Mouse (Mus musculus) CH12.LX (cell line): ENCODE data around the gene Neurl4. TPM values are rescaled to one million over a fixed set of nuclear protein-coding genes. Genes with fewer than 3 reads are reported as not detected.

Source experiments
- DNase-seq: peaks from one replicate; pipeline ENCODE4 v3.0.0-alpha.2; 2013; ENCODE audit errors: extremely low read depth
- H3K27ac ChIP-seq: 2 replicates; pipeline ENCODE4 v1.5.1; 2012; ENCODE audit warnings: low read depth, mild to moderate bottlenecking, control low read depth, moderate library complexity; ENCODE audit not compliant: insufficient read depth
- H3K27me3 ChIP-seq: replicated peaks from 2 replicates; pipeline ENCODE3; 2012; ENCODE audit warnings: inconsistent platforms
- H3K36me3 ChIP-seq, 2 experiments: replicated peaks in 1 of 2; 2 replicates each; pipeline versions ENCODE3 to v1.6.1; 2012; ENCODE audit warnings: inconsistent platforms in 1 of 2, low read length in 1 of 2, mild to moderate bottlenecking in 1 of 2, mixed read lengths in 1 of 2, moderate library complexity in 1 of 2; ENCODE audit not compliant: control insufficient read depth in 1 of 2, insufficient read depth in 1 of 2
- H3K4me1 ChIP-seq, 2 experiments: 2 replicates each; pipeline ENCODE4 v1.6.1; 2012; ENCODE audit warnings: inconsistent platforms in 1 of 2, moderate library complexity in 1 of 2; ENCODE audit not compliant: insufficient read depth in 2 of 2, control insufficient read depth in 1 of 2
- H3K4me2 ChIP-seq: 2 replicates; pipeline ENCODE4 v1.6.1; 2012; ENCODE audit warnings: low read depth, mild to moderate bottlenecking, control low read depth; ENCODE audit not compliant: poor library complexity, insufficient read depth, severe bottlenecking
- H3K4me3 ChIP-seq, 3 experiments: fragments of 150-350 bp in 1 of 3; sonication (generic) in 1 of 3; replicated peaks in 1 of 3; 2 replicates each; pipeline versions ENCODE3 to v1.5.1; 2011 to 2012; ENCODE audit warnings: low read depth in 2 of 3, low read length in 2 of 3, mild to moderate bottlenecking in 2 of 3, moderate library complexity in 2 of 3, control low read depth in 1 of 3, improper control_type of control experiment in 1 of 3, inconsistent platforms in 1 of 3, mixed read lengths in 1 of 3; ENCODE audit not compliant: poor library complexity in 1 of 3
- H3K79me2 ChIP-seq: replicated peaks from 2 replicates; pipeline ENCODE4 v1.6.1; 2012; ENCODE audit warnings: mild to moderate bottlenecking, moderate library complexity; ENCODE audit not compliant: control insufficient read depth, poor library complexity, insufficient read depth, severe bottlenecking; ENCODE audit errors: extremely low read depth
- H3K9ac ChIP-seq: 2 replicates; pipeline ENCODE4 v1.6.1; 2012; ENCODE audit warnings: low read depth, mild to moderate bottlenecking, control low read depth, moderate library complexity; ENCODE audit not compliant: insufficient read depth
- H3K9me3 ChIP-seq: replicated peaks from 2 replicates; pipeline ENCODE3; 2012; ENCODE audit warnings: low read length, inconsistent platforms, mixed read lengths
- BHLHE40 ChIP-seq: IDR thresholded peaks from 2 replicates; pipeline ENCODE4 v1.6.1; 2011; ENCODE audit warnings: mild to moderate bottlenecking, low read depth, low read length, improper control_type of control experiment
- CHD1 ChIP-seq: IDR thresholded peaks from 2 replicates; pipeline ENCODE4 v1.6.1; 2012; ENCODE audit warnings: low read depth, low read length, improper control_type of control experiment, inconsistent platforms
- ELF1 ChIP-seq: IDR thresholded peaks from 2 replicates; pipeline ENCODE4 v1.6.1; 2014; ENCODE audit warnings: low read depth, mild to moderate bottlenecking, inconsistent platforms, low read length, improper control_type of control experiment
- HCFC1 ChIP-seq: IDR thresholded peaks from 2 replicates; pipeline ENCODE4 v1.6.1; 2012; ENCODE audit warnings: low read depth, mild to moderate bottlenecking, inconsistent platforms, low read length, improper control_type of control experiment
- JUND ChIP-seq: conservative IDR thresholded peaks from 2 replicates; pipeline ENCODE4 v1.6.1; 2011; ENCODE audit warnings: low read depth, low read length, improper control_type of control experiment
- KAT2A ChIP-seq: IDR thresholded peaks from 2 replicates; pipeline ENCODE4 v1.6.1; 2012; ENCODE audit warnings: low read length, improper control_type of control experiment, inconsistent platforms; ENCODE audit not compliant: insufficient replicate concordance
- MAX ChIP-seq: IDR thresholded peaks from 2 replicates; pipeline ENCODE4 v1.6.1; 2011; ENCODE audit warnings: low read length, improper control_type of control experiment
- MAZ ChIP-seq: IDR thresholded peaks from 2 replicates; pipeline ENCODE4 v1.6.1; 2012; ENCODE audit warnings: low read depth, mild to moderate bottlenecking, inconsistent platforms, low read length, improper control_type of control experiment, moderate library complexity
- MEF2A ChIP-seq: IDR thresholded peaks from 2 replicates; pipeline ENCODE4 v1.6.1; 2014; ENCODE audit warnings: low read depth, mild to moderate bottlenecking, inconsistent platforms, low read length, improper control_type of control experiment, borderline replicate concordance
- MYC ChIP-seq: IDR thresholded peaks from 2 replicates; pipeline ENCODE4 v1.6.1; 2011; ENCODE audit warnings: low read depth, mild to moderate bottlenecking, improper control_type of control experiment, low read length
- NRF1 ChIP-seq: IDR thresholded peaks from 2 replicates; pipeline ENCODE4 v1.6.1; 2014; ENCODE audit warnings: low read depth, mild to moderate bottlenecking, inconsistent platforms, low read length, improper control_type of control experiment, moderate library complexity
- POLR2A ChIP-seq: IDR thresholded peaks from 2 replicates; pipeline ENCODE4 v1.6.1; 2011; ENCODE audit warnings: low read depth, mild to moderate bottlenecking, improper control_type of control experiment, low read length
- POLR2AphosphoS2 ChIP-seq: IDR thresholded peaks from 2 replicates; pipeline ENCODE4 v1.6.1; 2011; ENCODE audit warnings: low read depth, low read length, improper control_type of control experiment
- RAD21 ChIP-seq: IDR thresholded peaks from 2 replicates; pipeline ENCODE4 v1.6.1; 2011; ENCODE audit warnings: low read depth, mild to moderate bottlenecking, low read length, improper control_type of control experiment, moderate library complexity
- TBP ChIP-seq: conservative IDR thresholded peaks from 2 replicates; pipeline ENCODE4 v1.6.1; 2011; ENCODE audit warnings: low read depth, low read length, improper control_type of control experiment
- UBTF ChIP-seq: IDR thresholded peaks from 2 replicates; pipeline ENCODE4 v1.6.1; 2012; ENCODE audit warnings: low read depth, mild to moderate bottlenecking, inconsistent platforms, low read length, improper control_type of control experiment, moderate library complexity
- USF1 ChIP-seq: IDR thresholded peaks from 2 replicates; pipeline ENCODE4 v1.6.1; 2014; ENCODE audit warnings: low read depth, mild to moderate bottlenecking, inconsistent platforms, low read length, improper control_type of control experiment
- ZC3H11A ChIP-seq: IDR thresholded peaks from 2 replicates; pipeline ENCODE4 v1.6.1; 2012; ENCODE audit warnings: low read depth, mild to moderate bottlenecking, inconsistent platforms, low read length, improper control_type of control experiment
- dilution Hi-C: fragments of 300-500 bp; cut with MboI; formaldehyde crosslinking; loops from 2 replicates; pipeline ENCODE4 v1.14.3; 2020; ENCODE audit warnings: low sequenced_read_pairs; ENCODE audit not compliant: extremely low pct_unique_long_range_greater_than_20kb, extremely low pct_ligation_motif_present
- in situ Hi-C: fragments of 300-500 bp; cut with MboI; formaldehyde crosslinking; loops from 3 replicates; pipeline ENCODE4 v1.14.3; 2019; ENCODE audit warnings: low sequenced_read_pairs, low pct_ligation_motif_present, low pct_unique_long_range_greater_than_20kb, mixed read lengths
- polyA plus RNA-seq: library from polyadenylated mRNA; unstranded; fragments of >175 nt; gene quantifications from 2 replicates; pipeline ENCODE4 v1.2.1, GENCODE M21; 2012; ENCODE audit warnings: low read depth; ENCODE audit not compliant: insufficient read length
- total RNA-seq, 2 experiments: library from RNA; depleted of rRNA; stranded (reverse); fragments of 300-350 nt in 1 of 2; fragments of >200 nt in 1 of 2; gene quantifications; 2 replicates each; pipeline ENCODE4 v1.2.3; 2012 to 2014

The Neurl4 gene
- total and polyA plus RNA-seq, 3 experiments = 21.4 to 51.0 (median 40.1) TPM

GRCm38 (mm10) chr11:69878952-69879351 is 21.9 kb upstream of the Neurl4 start:
- in situ Hi-C loops = loop anchor here (5.0 kb wide), 2 partner anchors 77 to 197 kb away; partner anchors contain the start of genes Fgf11 and Senp3
- H3K4me3 ChIP-seq = no peak overlapping the region
- H3K9me3 ChIP-seq = peaks cover 8% of the 10 kb centered on the region
- H3K27ac ChIP-seq = no peak overlapping the region
- dilution Hi-C loops = no loop called here
- H3K79me2 ChIP-seq = no peaks in the 10 kb centered on the region
- H3K36me3 ChIP-seq = peaks cover 4 to 39% of the 10 kb centered on the region in 2 experiments
- H3K9ac ChIP-seq = no peak overlapping the region
- no peak overlapping the region for H3K4me2 ChIP-seq
- no peaks in the 10 kb centered on the region for H3K27me3 ChIP-seq
- peaks cover 21 to 66% of the 10 kb centered on the region in 2 experiments for H3K4me1 ChIP-seq
- no peak for DNase-seq
- no peak for TF ChIP-seq USF1
- TF ChIP-seq MYC = no peak
- no peak for TF ChIP-seq JUND
- no peak for TF ChIP-seq MEF2A
- no peak for TF ChIP-seq ZC3H11A
- no peak for TF ChIP-seq MAX
- no peak for TF ChIP-seq KAT2A
- no peak for TF ChIP-seq POLR2A
- TF ChIP-seq HCFC1 = no peak
- TF ChIP-seq ELF1 = no peak
- TF ChIP-seq CHD1 = no peak
- no peak for TF ChIP-seq BHLHE40
- TF ChIP-seq, all 38 proteins: peak for 0

- Histone ChIP-seq H3K9ac (no peak overlapping the region; the same call in 1 of the 2 replicates), H3K4me3 (peak overlapping the region in 1 of 3 experiments; percentile 74)
- dilution Hi-C loops = no loop called here
Measured at GRCm38 (mm10) chr11:69879711-69880110, 21.2 kb upstream of the Neurl4 start.

More at GRCm38 (mm10) chr11:69879711-69880110, 21.2 kb upstream of the Neurl4 start:
- H3K36me3 ChIP-seq = peaks cover 10 to 47% of the 10 kb centered on the region in 2 experiments
- no peak overlapping the region for H3K27ac ChIP-seq
- no peak for DNase-seq
- TF ChIP-seq UBTF (no peak), POLR2A (no peak), RAD21 (no peak), MEF2A (no peak), NRF1 (no peak), TBP (no peak), MAZ (no peak), POLR2AphosphoS2 (no peak)
- TF ChIP-seq, all 38 proteins: peak for 0
- Histone ChIP-seq H3K27me3 (no peaks in the 10 kb centered on the region), H3K9me3 (peaks cover 10% of the 10 kb centered on the region), H3K79me2 (no peaks in the 10 kb centered on the region), H3K4me2 (peak overlapping the region; percentile 41), H3K4me1 (peaks cover 21 to 66% of the 10 kb centered on the region in 2 experiments)
- in situ Hi-C loops = loop anchor here (5.0 kb wide), 3 partner anchors 38 to 197 kb away; partner anchors contain the start of genes Fgf11 and Senp3
